Mouse (Mus musculus): ENCODE results near the gene Clic6.

- no peak for TF ChIP-seq POLR2A (IDR thresholded peaks at IDR 0.05; ENCODE audit: insufficient read depth, low read length)
- TF ChIP-seq CTCF (IDR thresholded peaks at IDR 0.05; ENCODE audit: low read depth, low read length), result no peak
Measured at GRCm38 (mm10) chr16:92523351-92523750, 37.8 kb downstream of the Clic6 start.

Measured in ES-Bruce4 (cell line).